Mouse (Mus musculus) kidney, postnatal 36 days (tissue): ENCODE measurements around the gene Zfp386.
"Not testable (repeated sequence)": the region's sequence is repeated elsewhere in the genome, so short reads cannot be mapped to it uniquely, and the experiment has no call there.

ENCODE experiments used
- DNase-seq, 2 experiments: peaks; one replicate each; pipeline ENCODE4 v3.0.0; 2021 to 2022; ENCODE audit warnings: mixed read lengths in 2 of 2

Gene Zfp386

GRCm38 (mm10) chr12:116047440-116048377 is at the start of gene Zfp386:
Zfp386 (plus strand) TSS chr12:116047724.
- DNase-seq, result peak; percentile 99 to 100

- DNase-seq, result not testable (repeated sequence)
Measured at GRCm38 (mm10) chr12:115999784-116000183, 47.7 kb upstream of the Zfp386 start.

- not testable (repeated sequence) for DNase-seq
Measured at GRCm38 (mm10) chr12:116002946-116003345, 44.6 kb upstream of the Zfp386 start.

- peak in 1 of 2 experiments; percentile 4 for DNase-seq
Measured at GRCm38 (mm10) chr12:116010812-116011211, 36.7 kb upstream of the Zfp386 start.

- DNase-seq, result no peak
Measured at GRCm38 (mm10) chr12:116028095-116028494, 19.4 kb upstream of the Zfp386 start.

GRCm38 (mm10) chr12:116035346-116035745 is 12.2 kb upstream of the Zfp386 start:
- no peak for DNase-seq

- no peak for DNase-seq
Measured at GRCm38 (mm10) chr12:116044785-116045184, 2.7 kb upstream of the Zfp386 start.

- DNase-seq, result no peak
Measured at GRCm38 (mm10) chr12:116048766-116049165, 1.2 kb downstream of the Zfp386 start.

- no peak for DNase-seq
Measured at GRCm38 (mm10) chr12:116049236-116049635, 1.7 kb downstream of the Zfp386 start.

GRCm38 (mm10) chr12:116049701-116050100 is 2.2 kb downstream of the Zfp386 start:
- peak in 1 of 2 experiments; percentile 20 for DNase-seq

- DNase-seq, result no peak
Measured at GRCm38 (mm10) chr12:116054342-116054741, 6.8 kb downstream of the Zfp386 start.

- DNase-seq, result no peak
Measured at GRCm38 (mm10) chr12:116056112-116056511, 8.6 kb downstream of the Zfp386 start.

- DNase-seq, result no peak
Measured at GRCm38 (mm10) chr12:116061561-116062193, 14.2 kb downstream of the Zfp386 start.

GRCm38 (mm10) chr12:116062194-116062583 is 14.7 kb downstream of the Zfp386 start:
- DNase-seq, result no peak

- no peak for DNase-seq
Measured at GRCm38 (mm10) chr12:116063020-116063419, 15.5 kb downstream of the Zfp386 start.

GRCm38 (mm10) chr12:116071023-116071422 is 23.5 kb downstream of the Zfp386 start:
- peak in 1 of 2 experiments; percentile 32 for DNase-seq

GRCm38 (mm10) chr12:116077074-116077854 is 29.7 kb downstream of the Zfp386 start, which contains the start of gene Vipr2:
Vipr2 (plus strand) TSS chr12:116077726.
- DNase-seq, result peak; percentile 23 to 61

GRCm38 (mm10) chr12:116077855-116078366 is 30.4 kb downstream of the Zfp386 start:
- DNase-seq, result no peak

- DNase-seq, result no peak
Measured at GRCm38 (mm10) chr12:116083125-116083524, 35.6 kb downstream of the Zfp386 start.

- DNase-seq, result no peak
Measured at GRCm38 (mm10) chr12:116084294-116084693, 36.8 kb downstream of the Zfp386 start.

- DNase-seq, result no peak
Measured at GRCm38 (mm10) chr12:116086951-116087600, 39.6 kb downstream of the Zfp386 start.

GRCm38 (mm10) chr12:116089836-116090235 is 42.3 kb downstream of the Zfp386 start:
- no peak for DNase-seq
